Mouse (Mus musculus): Measurements from ENCODE around the gene Bcl11b. TPM values are rescaled to one million over a fixed set of nuclear protein-coding genes. Genes with fewer than 3 reads are reported as not detected.

The Bcl11b gene
- polyA plus RNA-seq, 1 experiment from 2014 or later: 9.0 TPM

DNA sequence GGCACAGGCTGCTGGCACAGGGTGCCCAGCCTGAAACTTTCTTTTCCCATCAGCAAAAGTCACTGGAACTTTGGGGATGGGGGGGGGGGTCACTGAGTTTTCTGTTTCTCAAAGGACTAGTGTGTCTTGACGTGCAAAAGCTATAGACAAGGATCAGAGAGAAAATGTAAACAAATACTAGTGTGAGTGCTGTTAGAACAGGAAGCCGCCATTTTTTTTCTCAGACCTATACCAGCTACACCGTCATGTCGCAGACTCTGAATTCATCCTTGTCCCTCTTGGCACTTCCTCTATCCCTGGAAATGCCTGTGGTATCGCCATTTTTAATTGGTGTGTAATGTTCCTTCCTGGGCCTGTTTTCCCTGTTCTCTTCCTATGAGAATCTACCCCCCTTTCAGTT is 66.4 kb downstream of the Bcl11b start:
- Histone ChIP-seq H3K9me3 (replicated peaks; ENCODE audit: control insufficient read depth, low read length) (no peaks in the 10 kb centered on the region), H3K9ac (ENCODE audit: low read length) (no peak overlapping the region), H3K36me3 (ENCODE audit: control insufficient read depth, insufficient read depth) (no peaks in the 10 kb centered on the region), H3K27ac (ENCODE audit: low read length) (no peak overlapping the region), H3K27me3 (ENCODE audit: control insufficient read depth, insufficient read depth, low read length) (no peaks in the 10 kb centered on the region), H3K4me2 (ENCODE audit: low read depth, low read length) (no peak overlapping the region), H3K4me1 (ENCODE audit: control insufficient read depth, insufficient read depth, low read length) (peaks cover 12% of the 10 kb centered on the region), H3K4me3 (ENCODE audit: low read length) (no peak overlapping the region)
- ATAC-seq (replicated peaks; ENCODE audit: extremely low read depth, insufficient read depth, low FRiP score): no peak
- WGBS: 83% methylated on average over 5 of the region's 5 CpGs

DNA sequence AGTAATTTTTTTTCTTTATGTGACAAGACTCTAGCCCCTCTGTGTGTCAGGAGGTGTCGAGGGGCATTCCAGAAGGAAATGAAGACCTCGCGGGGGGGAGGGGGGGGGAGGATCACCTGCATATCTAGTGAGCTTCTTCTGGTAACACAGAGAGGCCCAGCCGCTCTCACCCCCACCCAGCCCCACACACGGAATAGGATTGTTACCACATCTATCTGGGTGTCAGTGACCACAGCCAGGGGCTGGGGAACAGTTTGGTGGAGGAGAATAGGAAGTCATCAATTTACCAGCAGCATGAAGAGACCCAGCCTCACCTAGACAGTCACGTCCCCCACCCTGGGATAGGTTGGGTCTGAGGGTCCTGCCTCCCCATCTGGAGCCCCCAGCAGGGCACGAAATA is 67.0 kb downstream of the Bcl11b start:
- Histone ChIP-seq H3K4me2 (ENCODE audit: low read depth, low read length) (no peak overlapping the region), H3K9me3 (replicated peaks; ENCODE audit: control insufficient read depth, low read length) (no peaks in the 10 kb centered on the region), H3K27ac (ENCODE audit: low read length) (no peak overlapping the region), H3K36me3 (ENCODE audit: control insufficient read depth, insufficient read depth) (no peaks in the 10 kb centered on the region), H3K4me1 (ENCODE audit: control insufficient read depth, insufficient read depth, low read length) (peaks cover 12% of the 10 kb centered on the region), H3K4me3 (ENCODE audit: low read length) (no peak overlapping the region), H3K27me3 (ENCODE audit: control insufficient read depth, insufficient read depth, low read length) (no peaks in the 10 kb centered on the region), H3K9ac (ENCODE audit: low read length) (no peak overlapping the region)
- WGBS: 78% methylated on average over 7 of the region's 7 CpGs
- ATAC-seq (replicated peaks; ENCODE audit: extremely low read depth, insufficient read depth, low FRiP score): no peak

DNA sequence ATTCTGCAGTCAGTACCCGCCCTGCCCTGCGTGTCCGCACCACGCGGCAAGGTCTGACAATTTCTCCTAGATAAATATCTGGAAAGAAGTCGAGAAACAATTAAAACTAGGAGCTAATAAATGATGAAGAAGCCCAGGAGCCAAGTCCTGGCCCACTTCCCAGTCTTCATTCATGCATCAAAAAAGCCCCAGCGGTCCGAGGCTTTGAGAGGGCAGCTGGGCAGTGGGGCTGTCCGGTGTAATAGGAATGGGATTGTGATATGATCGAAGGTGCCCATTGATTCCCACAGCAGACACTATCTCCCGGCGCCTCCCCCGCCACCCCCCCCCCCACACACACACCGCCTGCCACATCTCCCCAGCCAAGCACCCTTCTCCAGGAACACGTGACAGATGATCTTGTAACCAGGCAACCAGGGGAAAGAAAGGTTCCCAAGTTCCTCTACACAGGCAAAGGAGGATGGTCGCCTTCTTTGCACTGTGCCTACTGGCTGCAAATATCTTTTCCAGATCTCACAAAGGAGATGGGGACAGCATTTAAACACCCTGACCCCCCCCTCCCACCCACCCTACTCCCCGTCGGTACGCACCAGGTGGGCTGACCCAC is 68.5 kb downstream of the Bcl11b start:
- Histone ChIP-seq H3K9ac (ENCODE audit: low read length) (no peak overlapping the region), H3K4me2 (ENCODE audit: low read depth, low read length) (no peak overlapping the region), H3K9me3 (replicated peaks; ENCODE audit: control insufficient read depth, low read length) (no peaks in the 10 kb centered on the region), H3K4me3 (ENCODE audit: low read length) (no peak overlapping the region), H3K4me1 (ENCODE audit: control insufficient read depth, insufficient read depth, low read length) (peaks cover 23% of the 10 kb centered on the region), H3K27me3 (ENCODE audit: control insufficient read depth, insufficient read depth, low read length) (no peaks in the 10 kb centered on the region), H3K36me3 (ENCODE audit: control insufficient read depth, insufficient read depth) (no peaks in the 10 kb centered on the region), H3K27ac (ENCODE audit: low read length) (no peak overlapping the region)
- no peak for ATAC-seq (replicated peaks; ENCODE audit: extremely low read depth, insufficient read depth, low FRiP score)
- WGBS: 55% methylated on average over 19 of the region's 19 CpGs

DNA sequence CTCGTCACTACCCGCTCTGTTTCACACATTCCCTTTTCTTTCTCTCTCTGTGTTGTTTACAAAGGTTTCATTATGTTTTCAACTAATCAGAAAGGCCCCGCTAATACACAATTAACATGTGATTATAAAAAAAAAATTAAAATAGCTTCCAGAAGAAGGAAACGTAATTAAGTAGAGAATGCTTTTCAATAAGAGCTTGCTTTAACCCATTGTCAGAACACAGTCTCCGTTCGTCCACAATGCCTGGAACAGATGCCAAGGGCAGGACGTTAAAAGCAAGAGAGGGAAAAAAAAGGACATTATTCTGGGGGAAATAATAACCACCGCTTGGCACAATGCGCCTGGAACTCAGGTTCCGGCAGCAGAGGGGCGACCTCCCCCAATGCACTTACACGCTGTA is 71.3 kb downstream of the Bcl11b start:
- Histone ChIP-seq H3K36me3 (ENCODE audit: control insufficient read depth, insufficient read depth) (no peaks in the 10 kb centered on the region), H3K4me1 (ENCODE audit: control insufficient read depth, insufficient read depth, low read length) (peaks cover 47% of the 10 kb centered on the region), H3K9ac (ENCODE audit: low read length) (no peak overlapping the region), H3K4me3 (ENCODE audit: low read length) (no peak overlapping the region), H3K4me2 (ENCODE audit: low read depth, low read length) (no peak overlapping the region), H3K27ac (ENCODE audit: low read length) (no peak overlapping the region), H3K27me3 (ENCODE audit: control insufficient read depth, insufficient read depth, low read length) (no peaks in the 10 kb centered on the region), H3K9me3 (replicated peaks; ENCODE audit: control insufficient read depth, low read length) (no peaks in the 10 kb centered on the region)
- no peak for ATAC-seq (replicated peaks; ENCODE audit: extremely low read depth, insufficient read depth, low FRiP score)
- WGBS: 79% methylated on average over 12 of the region's 12 CpGs

GRCm38 (mm10) chr12:107931476-107931875 is 71.9 kb downstream of the Bcl11b start:
- Histone ChIP-seq H3K9me3 (replicated peaks; ENCODE audit: control insufficient read depth, low read length) (no peaks in the 10 kb centered on the region), H3K4me2 (ENCODE audit: low read depth, low read length) (peak overlapping the region; percentile 58), H3K4me1 (ENCODE audit: control insufficient read depth, insufficient read depth, low read length) (peaks cover 47% of the 10 kb centered on the region), H3K4me3 (ENCODE audit: low read length) (peak overlapping the region; percentile 42; the same call in 1 of the 2 replicates), H3K27me3 (ENCODE audit: control insufficient read depth, insufficient read depth, low read length) (no peaks in the 10 kb centered on the region), H3K36me3 (ENCODE audit: control insufficient read depth, insufficient read depth) (no peaks in the 10 kb centered on the region), H3K9ac (ENCODE audit: low read length) (peak overlapping the region; percentile 71), H3K27ac (ENCODE audit: low read length) (peak overlapping the region; percentile 91)
- WGBS: 59% methylated on average over 5 of the region's 5 CpGs
- ATAC-seq (replicated peaks; ENCODE audit: extremely low read depth, insufficient read depth, low FRiP score): no peak

DNA sequence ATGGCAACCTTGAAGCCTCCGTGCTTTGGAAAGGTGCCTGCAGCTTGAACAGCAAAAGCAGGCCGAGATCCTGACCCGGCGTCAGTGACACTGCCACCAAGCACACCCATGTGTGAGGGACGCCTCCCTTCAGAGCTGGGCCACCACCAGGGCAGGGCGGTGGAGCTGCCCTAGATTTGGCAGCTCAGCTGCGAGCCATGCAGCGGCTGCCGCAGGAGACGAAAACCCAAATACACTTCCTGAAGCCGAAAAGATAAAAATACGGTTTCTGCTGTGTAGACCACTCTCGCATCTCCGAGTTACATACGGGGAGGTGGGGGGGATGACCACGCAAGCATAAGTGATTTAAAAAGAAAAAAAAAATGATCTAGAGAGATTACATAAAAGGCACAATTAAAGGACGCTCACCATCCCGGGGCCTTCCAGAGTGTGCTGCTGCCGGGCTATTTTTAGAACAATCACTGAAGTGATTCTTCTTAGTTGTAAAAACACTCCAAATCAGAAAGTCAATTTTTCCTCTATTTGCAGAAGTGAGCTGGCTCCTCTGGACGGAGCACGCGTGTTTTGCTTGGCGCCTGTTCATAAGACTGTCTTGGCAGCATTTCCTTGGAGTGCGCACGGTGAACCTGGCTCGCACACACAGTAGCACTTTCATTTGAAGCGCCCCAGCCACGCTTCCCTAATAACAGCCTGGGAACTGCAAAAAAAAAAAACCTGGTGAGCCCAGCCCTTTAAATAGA is 72.6 kb downstream of the Bcl11b start:
- peak; percentile 37 for ATAC-seq (replicated peaks; ENCODE audit: extremely low read depth, insufficient read depth, low FRiP score)
- H3K4me3 ChIP-seq (ENCODE audit: low read length): peak overlapping the region; percentile 42
- WGBS: 10% methylated on average over 28 of the region's 28 CpGs
- peak overlapping the region; percentile 91 for H3K27ac ChIP-seq (ENCODE audit: low read length)
- H3K4me1 ChIP-seq (ENCODE audit: control insufficient read depth, insufficient read depth, low read length): peaks cover 47% of the 10 kb centered on the region
- peak overlapping the region; percentile 71 for H3K9ac ChIP-seq (ENCODE audit: low read length)
- H3K9me3 ChIP-seq (replicated peaks; ENCODE audit: control insufficient read depth, low read length): no peaks in the 10 kb centered on the region
- peak overlapping the region; percentile 58 for H3K4me2 ChIP-seq (ENCODE audit: low read depth, low read length)
- H3K36me3 ChIP-seq (ENCODE audit: control insufficient read depth, insufficient read depth): no peaks in the 10 kb centered on the region
- H3K27me3 ChIP-seq (ENCODE audit: control insufficient read depth, insufficient read depth, low read length): no peaks in the 10 kb centered on the region

DNA sequence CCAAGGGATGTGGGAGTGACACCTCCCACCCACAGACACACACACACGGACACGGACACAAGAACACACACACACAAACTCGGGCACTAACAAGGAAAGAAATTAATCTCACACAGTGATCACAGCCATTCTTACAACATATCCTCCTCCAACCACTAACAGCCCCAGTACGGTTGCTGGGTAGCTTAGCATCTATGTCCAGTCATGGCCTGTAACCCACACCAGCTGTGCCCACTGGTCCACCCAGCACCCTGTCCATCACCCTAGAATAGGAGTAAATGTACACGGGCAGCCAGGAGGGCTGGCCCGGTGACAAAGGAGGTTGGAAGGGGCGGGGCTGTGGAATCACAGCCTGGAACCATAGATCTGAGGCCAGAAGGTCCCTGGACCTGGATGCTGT is 74.5 kb downstream of the Bcl11b start:
- Histone ChIP-seq H3K9ac (ENCODE audit: low read length) (no peak overlapping the region), H3K27ac (ENCODE audit: low read length) (peak overlapping the region; percentile 52), H3K9me3 (replicated peaks; ENCODE audit: control insufficient read depth, low read length) (no peaks in the 10 kb centered on the region), H3K27me3 (ENCODE audit: control insufficient read depth, insufficient read depth, low read length) (no peaks in the 10 kb centered on the region), H3K4me3 (ENCODE audit: low read length) (no peak overlapping the region), H3K4me2 (ENCODE audit: low read depth, low read length) (no peak overlapping the region), H3K36me3 (ENCODE audit: control insufficient read depth, insufficient read depth) (no peaks in the 10 kb centered on the region), H3K4me1 (ENCODE audit: control insufficient read depth, insufficient read depth, low read length) (peaks cover 47% of the 10 kb centered on the region)
- ATAC-seq (replicated peaks; ENCODE audit: extremely low read depth, insufficient read depth, low FRiP score): no peak
- 80% methylated on average over 7 of the region's 7 CpGs for WGBS

DNA sequence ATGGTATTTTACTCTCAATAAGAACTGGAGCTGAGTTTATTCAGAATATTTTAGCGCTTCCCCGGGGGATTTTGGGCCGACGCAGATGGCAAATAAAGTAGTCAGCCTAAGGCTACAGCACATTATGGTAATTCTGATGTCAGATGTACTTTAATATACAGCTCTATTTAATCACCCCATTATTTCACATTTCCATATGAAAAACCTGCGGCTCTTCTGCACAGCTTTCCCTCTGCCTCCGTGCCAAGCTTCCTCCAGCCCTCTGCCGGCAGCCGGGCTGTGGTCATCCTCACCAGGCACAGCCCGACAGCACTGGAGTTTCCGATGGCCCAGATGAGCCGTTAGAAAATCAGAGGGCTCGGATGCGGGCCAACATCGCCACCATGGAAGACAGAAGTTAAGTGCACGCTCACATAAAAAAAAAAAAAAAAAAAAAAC is 74.9 kb downstream of the Bcl11b start:
- H3K9me3 ChIP-seq (replicated peaks; ENCODE audit: control insufficient read depth, low read length): no peaks in the 10 kb centered on the region
- H3K36me3 ChIP-seq (ENCODE audit: control insufficient read depth, insufficient read depth): no peaks in the 10 kb centered on the region
- H3K4me3 ChIP-seq (ENCODE audit: low read length): no peak overlapping the region
- 76% methylated on average over 15 of the region's 15 CpGs for WGBS
- H3K27ac ChIP-seq (ENCODE audit: low read length): peak overlapping the region; percentile 20; the same call in 1 of the 2 replicates
- H3K27me3 ChIP-seq (ENCODE audit: control insufficient read depth, insufficient read depth, low read length): no peaks in the 10 kb centered on the region
- no peak overlapping the region; the same call in 1 of the 2 replicates for H3K4me2 ChIP-seq (ENCODE audit: low read depth, low read length)
- ATAC-seq (replicated peaks; ENCODE audit: extremely low read depth, insufficient read depth, low FRiP score): no peak
- no peak overlapping the region for H3K9ac ChIP-seq (ENCODE audit: low read length)
- H3K4me1 ChIP-seq (ENCODE audit: control insufficient read depth, insufficient read depth, low read length): peaks cover 50% of the 10 kb centered on the region

DNA sequence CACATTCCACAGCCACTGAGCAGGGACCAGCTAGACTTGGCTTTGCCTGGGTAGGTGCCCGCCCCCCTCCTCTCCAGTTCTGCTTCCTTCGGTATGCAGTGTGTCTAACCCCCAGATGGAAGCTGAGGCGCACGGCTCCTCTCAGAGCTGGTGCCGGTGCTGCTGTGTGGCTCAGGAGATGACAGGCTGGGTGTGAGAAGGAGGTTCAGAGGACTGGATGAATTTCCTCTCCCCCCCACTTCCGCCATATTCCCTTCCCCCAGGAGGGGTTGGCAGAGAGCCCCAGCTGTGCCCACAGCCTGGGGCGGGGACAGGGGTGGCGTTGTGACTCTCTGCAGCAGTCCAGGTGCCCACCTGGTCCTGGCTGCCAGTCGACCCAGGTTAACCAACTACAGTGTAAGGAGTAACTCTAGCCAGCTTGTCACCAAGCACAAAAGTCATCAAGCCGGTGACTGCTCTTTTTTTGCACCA is 75.4 kb downstream of the Bcl11b start:
- WGBS: 35% methylated on average over 10 of the region's 10 CpGs
- H3K4me1 ChIP-seq (ENCODE audit: control insufficient read depth, insufficient read depth, low read length): peaks cover 50% of the 10 kb centered on the region

More for the DNA sequence above, 75.4 kb downstream of the Bcl11b start:
- Histone ChIP-seq H3K36me3 (ENCODE audit: control insufficient read depth, insufficient read depth) (no peaks in the 10 kb centered on the region), H3K27me3 (ENCODE audit: control insufficient read depth, insufficient read depth, low read length) (no peaks in the 10 kb centered on the region), H3K4me3 (ENCODE audit: low read length) (peak overlapping the region; percentile 28), H3K9me3 (replicated peaks; ENCODE audit: control insufficient read depth, low read length) (no peaks in the 10 kb centered on the region), H3K27ac (ENCODE audit: low read length) (peak overlapping the region; percentile 52; the same call in 1 of the 2 replicates), H3K4me2 (ENCODE audit: low read depth, low read length) (peak overlapping the region; percentile 54), H3K9ac (ENCODE audit: low read length) (peak overlapping the region; percentile 64; the same call in 1 of the 2 replicates)
- peak; percentile 38 for ATAC-seq (replicated peaks; ENCODE audit: extremely low read depth, insufficient read depth, low FRiP score)
